Mouse (Mus musculus) testis, postnatal 10 days (tissue): ENCODE results near the gene Tpst1.

Source experiments
- DNase-seq: peaks from one replicate; pipeline ENCODE4 v3.0.0; 2021; ENCODE audit warnings: low spot score

Gene Tpst1

DNA sequence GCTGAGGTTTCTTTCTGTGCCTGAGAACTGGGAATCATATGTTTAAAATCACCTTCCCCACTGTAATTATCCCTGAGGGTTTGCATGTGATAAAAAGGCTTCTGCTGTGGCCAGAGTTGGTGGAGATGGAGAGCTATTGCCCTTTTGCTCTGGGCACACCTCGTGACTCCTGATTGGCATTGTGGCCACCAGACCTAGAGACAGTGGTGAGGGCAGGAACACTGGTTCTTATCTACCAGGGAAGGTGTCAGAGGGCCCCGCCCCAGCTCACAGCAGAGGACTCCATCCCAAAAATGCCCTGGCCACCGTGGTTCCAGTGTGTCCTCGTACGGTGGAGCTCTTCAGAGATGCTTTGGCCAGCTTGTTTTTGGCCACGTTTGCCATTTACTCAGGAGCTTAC, 20.2 kb upstream of the Tpst1 start:
- no peak for DNase-seq

- DNase-seq, result no peak
Measured at GRCm38 (mm10) chr5:130055688-130056087, 17.4 kb upstream of the Tpst1 start.

DNA sequence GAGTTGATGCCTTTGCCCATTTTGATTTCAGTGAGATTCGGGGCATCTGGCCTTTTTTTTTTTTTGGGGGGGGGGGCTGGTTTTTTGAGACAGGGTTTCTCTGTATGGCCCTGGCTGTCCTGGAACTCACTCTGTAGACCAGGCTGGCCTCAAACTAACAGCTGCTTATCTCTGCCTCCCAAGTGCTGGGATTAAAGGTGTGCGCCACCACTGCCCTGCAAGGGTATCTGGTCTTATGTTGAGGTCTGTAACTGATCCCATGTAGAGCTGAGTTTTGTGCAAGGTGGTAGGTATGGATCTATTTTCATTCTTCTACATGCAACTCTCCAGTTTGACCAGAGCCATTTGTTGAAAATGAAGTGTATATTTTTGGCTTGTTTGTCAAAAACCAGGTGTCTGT, 16.8 kb upstream of the Tpst1 start:
- no peak for DNase-seq

GRCm38 (mm10) chr5:130059413-130060328, 13.5 kb upstream of the Tpst1 start:
- DNase-seq, result no peak

- DNase-seq, result no peak
Measured at GRCm38 (mm10) chr5:130060329-130060665, 12.8 kb upstream of the Tpst1 start.

DNA sequence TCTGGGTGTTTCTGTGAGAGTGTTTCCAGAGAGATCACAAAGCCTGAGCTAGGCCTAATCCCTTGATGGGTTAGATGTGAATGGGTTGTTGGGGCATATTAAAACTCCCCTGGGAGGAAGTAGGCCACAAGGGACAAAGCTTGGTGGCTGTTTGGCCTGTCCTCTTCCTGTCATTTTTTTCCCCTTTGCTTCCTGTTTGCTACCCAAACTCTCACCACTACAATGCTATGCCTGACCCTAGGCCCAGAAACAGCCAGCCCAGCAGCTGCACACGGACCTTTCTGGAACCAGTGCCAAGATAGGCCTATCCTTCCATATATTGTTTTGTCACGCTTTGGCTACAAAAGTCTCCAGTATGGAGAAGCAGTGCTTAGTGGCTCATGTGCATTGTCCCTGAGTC, 11.0 kb upstream of the Tpst1 start:
- DNase-seq, result no peak

DNA sequence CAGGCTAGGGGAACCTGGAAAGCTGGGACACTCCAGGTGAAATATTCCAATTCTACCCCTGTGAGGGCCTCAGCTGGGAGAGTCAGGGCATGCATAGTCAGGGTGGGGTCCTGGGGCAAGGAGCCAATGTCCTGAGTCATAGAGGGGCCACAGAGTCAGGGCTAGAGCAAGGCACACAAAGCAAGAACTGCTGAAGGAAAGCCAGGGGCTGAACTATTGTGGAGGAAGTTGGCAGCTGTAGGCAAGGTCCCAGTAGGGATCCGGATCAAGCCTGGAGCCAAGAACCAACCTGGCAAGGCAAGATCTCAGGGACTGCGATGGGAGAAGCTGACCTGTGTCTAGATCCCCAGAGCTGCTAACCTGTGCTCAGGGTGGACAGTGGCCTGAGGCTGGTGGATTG, 9.4 kb upstream of the Tpst1 start:
- no peak for DNase-seq

DNA sequence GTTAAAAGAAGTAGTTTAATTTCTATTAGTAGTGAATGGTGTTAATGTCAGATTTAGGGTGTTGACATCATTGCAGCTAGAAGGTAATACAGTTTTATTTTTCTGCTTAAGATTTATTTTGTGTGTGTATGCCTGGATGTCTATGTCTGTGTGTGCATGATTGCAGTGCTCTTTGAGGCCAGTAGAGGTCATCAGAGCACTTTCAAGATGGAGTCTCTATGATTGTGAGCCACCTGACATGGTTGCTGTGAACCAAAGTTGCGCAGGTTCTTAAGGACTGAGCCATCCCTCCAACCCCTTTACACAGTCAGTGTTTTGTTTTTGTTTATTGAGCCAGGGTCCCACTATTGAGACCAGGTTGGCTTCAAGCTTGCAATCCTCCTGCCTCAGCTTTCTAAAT, 7.5 kb upstream of the Tpst1 start:
- no peak for DNase-seq

GRCm38 (mm10) chr5:130067841-130068264, 5.3 kb upstream of the Tpst1 start:
- no peak for DNase-seq

- no peak for DNase-seq
Measured at GRCm38 (mm10) chr5:130074491-130074890, 1.4 kb downstream of the Tpst1 start.

DNA sequence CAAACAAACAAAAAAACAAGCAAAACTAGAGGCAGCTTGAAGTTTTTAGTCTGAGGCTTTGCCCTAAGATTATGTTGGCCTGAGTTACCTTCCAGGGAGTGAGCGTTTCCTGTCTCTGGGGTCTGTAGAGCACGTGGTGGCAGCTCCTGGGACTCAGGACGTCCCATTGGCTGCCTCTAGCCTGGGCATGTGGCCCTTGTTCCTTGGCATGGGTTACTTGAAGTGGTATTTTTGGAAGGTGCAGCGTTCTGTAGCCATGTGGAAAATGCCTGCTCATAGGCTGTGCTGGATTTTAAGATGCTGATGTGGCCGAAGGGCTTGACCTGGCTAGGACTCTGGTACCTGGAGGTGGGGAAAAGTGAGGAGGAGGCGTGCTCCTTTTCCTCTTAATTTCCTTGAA, 3.3 kb downstream of the Tpst1 start:
- DNase-seq, result no peak

DNA sequence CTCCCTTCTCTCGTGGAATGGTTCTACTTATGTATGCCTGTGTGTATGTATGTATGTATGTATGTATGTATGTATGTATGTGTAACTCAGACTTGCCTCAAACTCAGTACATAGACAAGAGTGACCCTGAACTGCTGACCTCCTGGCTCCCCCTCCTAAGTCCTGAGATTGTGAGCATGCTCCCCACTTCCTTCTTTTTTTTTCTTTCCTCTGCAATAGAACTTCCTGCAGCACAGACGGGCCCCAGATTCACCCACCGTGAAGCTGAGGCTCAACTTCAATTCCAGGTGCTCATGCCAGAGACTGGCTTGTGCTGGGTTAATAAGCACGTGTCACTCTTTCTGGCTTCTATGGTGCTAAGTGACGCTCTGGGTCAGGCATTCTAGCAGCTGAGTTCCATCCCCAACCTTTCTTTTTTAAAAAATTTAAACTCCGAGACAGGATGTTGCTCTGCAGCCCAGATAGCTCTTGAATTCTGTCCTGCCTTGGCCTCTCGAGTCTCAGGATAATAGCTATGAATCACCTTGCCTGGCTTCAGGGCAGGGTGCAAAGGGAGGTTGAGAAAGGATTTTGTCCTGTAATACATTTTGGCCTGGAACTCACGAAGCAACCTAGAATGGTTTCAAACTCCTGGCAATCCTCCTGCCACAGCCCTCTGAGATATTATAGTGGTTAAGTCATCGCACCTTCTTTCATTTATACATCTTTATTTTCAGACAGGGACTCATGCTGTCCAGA, 5.1 kb downstream of the Tpst1 start:
- DNase-seq, result no peak

- DNase-seq, result no peak
Measured at GRCm38 (mm10) chr5:130078834-130079156, 5.7 kb downstream of the Tpst1 start.

GRCm38 (mm10) chr5:130079202-130080050, 6.3 kb downstream of the Tpst1 start:
- DNase-seq, result peak; percentile 98

DNA sequence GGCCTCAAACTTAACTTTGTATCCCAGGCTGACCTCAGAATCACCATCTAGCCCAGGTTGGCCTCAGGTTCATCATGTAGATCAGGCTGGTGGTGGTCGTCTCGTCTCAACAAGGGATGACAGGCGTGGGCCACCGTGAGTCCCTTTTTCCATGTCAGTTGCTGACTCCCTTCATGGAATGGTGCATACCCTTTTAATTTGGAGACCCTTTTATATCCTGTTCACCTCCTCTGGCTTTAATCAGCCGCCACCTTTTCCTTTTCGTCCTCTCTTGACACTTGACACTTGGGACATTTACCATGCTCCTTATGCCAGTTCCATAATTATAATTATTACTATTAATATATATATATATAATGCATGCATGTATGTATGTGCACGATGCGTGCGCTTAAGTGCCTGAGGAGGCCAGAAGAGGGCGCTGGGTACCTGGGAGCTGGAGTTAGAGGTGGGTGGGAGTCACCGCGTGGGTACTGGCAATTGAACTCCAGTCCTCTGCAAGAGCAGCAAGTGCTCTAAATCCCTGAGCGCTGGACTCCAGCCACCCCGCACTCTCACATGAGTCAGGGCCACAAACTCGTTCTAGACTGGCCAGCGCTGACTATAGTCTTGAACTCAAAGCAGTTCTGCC, 7.0 kb downstream of the Tpst1 start:
- DNase-seq, result peak; percentile 52

- peak; percentile 57 for DNase-seq
Measured at GRCm38 (mm10) chr5:130081181-130081881, 8.2 kb downstream of the Tpst1 start.

DNA sequence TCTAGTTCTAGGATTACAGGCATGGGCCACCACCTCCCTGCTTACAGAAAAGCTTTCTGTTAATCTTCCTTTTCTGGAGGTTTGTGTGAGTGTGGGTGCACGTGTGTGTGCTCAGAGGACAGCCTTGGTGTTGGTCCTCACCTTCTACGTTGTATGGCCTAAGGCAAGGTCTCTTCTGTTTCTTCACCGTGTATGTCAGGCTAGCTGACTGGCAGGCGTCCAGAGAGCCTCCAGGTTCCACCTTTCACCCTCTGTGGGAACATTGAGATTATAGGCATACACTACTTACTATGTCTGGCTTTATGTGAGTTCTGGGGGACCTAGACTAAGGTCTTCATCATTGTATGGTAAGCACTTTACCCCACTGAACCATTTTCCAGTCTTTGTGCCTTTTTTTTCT, 9.3 kb downstream of the Tpst1 start:
- no peak for DNase-seq

DNA sequence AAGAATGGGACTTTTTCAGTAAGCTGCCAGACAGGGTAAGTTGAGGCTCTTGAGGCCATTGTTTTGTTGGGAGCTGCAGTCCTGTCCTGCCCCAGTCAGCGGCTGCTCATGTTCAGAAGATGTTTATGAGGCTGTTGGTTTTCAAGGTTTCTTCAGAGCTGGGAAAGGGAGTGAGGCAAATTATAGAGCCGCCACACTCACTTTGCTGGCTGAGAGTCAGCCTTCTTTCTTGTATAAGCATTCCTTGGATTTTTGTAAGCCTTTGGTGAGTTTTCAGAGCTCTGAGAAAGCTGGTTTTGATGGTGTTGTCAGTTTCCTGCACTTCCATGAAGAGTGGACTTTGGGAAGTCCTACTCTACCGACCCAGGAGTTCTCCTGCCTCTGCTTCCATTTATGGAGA, 11.1 kb downstream of the Tpst1 start:
- DNase-seq, result no peak

DNA sequence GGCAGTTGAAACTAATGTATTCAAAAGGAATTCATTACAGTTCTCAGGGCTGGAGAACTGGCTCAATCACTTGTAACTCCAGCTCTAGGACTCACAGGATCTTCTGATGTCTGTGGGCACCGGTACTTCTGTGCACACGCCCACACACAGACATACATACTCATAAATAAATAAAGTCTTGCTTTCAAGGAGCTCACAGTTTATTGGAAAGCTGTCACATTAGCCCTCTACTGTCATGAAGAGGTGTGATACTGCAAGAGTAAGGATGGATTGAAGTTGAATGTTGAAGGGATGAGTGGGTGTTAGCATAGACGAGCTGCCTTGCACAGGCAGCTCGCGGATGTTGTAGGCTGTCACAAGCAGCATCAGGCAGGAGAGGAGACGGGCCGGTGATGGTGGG, 14.9 kb downstream of the Tpst1 start:
- no peak for DNase-seq

DNA sequence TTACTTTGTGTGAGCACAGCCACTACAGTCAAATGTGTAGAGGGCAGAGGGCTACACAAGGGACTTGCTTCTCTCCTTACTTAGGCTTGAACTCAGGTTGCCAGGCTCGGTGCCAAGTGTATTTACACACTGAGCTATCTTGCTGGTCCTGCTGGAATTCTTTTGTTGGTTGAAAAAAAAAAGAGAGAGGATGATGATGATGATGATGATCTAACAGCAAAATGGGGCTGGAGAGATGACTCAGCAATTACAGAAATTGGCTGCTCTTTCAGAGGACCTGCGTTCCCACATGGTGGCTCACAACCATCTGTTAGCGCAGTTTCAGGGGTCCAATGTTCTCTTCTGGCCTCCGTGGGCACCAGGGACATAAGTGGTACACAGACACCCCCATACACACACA, 15.5 kb downstream of the Tpst1 start:
- DNase-seq, result no peak

DNA sequence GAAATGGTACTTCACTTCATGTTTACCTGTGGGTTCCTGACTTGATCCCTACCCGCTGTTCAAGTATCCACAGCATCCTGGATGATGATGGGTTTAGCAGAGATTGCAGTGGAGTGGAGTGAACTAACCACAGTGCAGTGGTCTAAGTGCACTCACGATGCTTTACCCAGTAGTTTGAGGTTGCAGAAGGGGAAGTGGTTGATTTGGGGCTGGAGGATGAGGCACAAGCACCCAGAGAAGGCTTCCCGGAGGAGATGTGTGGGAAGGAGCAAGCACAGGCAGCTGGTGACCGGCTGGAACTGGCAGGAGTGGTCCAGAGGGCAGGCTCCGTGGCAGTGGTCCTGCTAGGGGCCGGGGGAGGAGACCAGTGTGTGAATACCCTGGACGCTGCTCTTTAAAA, 16.1 kb downstream of the Tpst1 start:
- DNase-seq, result no peak
